Mouse (Mus musculus) common myeloid progenitor, adult 5-6 weeks (primary cell): Measurements from ENCODE around the gene Zfp663. TPM values are rescaled to one million over a fixed set of nuclear protein-coding genes. Genes with fewer than 3 reads are reported as not detected.

ENCODE experiments used
- ATAC-seq: replicated peaks from 2 replicates; pipeline ENCODE4 v1.8.0; 2016; ENCODE audit warnings: low read depth, mild to moderate bottlenecking, moderate TSS enrichment, inconsistent platforms; ENCODE audit not compliant: poor library complexity, severe bottlenecking
- total RNA-seq: library from RNA; stranded (forward); fragments of 200-1000, 187-1606 nt; gene quantifications from 2 replicates; pipeline ENCODE4 v1.2.3, GENCODE M21; 2017

Zfp663 gene
- total RNA-seq, 1 experiment from 2014 or later: not detected

DNA sequence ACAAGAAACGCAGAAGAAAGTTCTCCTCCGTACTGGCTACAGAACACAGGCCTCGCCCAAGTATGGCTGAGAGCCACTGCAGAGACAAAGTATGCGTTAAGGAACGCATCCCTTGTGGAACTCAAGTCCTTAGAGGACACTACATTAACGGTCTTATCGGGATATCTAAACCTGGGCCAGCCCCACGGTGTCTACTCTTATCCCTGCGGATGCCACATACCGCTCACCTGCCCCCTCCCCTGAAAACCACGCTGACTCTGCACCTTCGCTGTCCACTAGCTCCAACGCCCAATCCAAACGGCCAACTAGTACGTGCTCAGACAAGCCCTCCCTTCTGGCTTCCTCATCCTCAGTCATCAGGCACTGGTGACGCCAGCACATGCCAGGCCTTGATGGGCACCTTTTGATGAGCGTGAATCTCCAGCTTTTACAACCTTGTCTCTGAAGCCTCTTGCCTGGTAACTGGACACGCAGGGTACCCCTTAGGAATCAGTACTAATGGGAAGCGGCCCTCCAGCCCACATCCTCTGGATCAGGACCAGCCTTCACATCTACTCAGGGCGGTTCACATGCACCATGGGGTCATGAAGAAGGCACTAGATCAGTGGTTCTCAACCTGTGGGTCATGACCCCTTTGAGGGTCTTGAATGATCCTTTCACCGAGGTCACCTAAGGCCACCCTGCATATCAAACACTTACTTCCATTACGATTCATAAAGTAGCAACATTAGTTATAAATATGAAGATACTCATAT is 46.4 kb downstream of the Zfp663 start:
- no peak for ATAC-seq

DNA sequence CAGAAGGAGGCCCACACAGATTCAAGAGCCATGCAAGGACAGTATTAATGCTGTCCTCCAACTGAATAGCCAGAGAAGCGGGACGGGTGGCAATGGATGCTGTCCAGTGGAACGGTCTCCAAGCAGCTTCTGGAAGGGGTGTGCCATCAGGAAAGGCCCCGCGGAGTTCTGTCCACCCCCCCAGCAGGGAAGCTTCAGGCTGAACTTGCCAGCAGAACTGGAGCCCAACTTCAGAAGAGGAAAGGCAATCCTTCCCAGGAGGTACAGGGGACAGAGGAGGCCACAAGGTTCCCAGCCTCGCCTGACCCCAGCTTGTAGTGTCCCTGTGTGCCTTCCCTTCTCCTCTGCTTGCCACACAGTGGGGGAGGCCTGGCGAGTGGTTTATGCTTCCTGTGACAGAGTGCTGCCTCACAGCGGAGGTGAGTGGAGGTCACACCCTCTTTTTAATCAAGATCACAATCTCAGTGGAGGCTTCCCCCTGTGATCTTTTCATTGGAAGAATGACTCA is 47.1 kb downstream of the Zfp663 start:
- ATAC-seq: peak; percentile 26; the same call in 1 of the 2 replicates

DNA sequence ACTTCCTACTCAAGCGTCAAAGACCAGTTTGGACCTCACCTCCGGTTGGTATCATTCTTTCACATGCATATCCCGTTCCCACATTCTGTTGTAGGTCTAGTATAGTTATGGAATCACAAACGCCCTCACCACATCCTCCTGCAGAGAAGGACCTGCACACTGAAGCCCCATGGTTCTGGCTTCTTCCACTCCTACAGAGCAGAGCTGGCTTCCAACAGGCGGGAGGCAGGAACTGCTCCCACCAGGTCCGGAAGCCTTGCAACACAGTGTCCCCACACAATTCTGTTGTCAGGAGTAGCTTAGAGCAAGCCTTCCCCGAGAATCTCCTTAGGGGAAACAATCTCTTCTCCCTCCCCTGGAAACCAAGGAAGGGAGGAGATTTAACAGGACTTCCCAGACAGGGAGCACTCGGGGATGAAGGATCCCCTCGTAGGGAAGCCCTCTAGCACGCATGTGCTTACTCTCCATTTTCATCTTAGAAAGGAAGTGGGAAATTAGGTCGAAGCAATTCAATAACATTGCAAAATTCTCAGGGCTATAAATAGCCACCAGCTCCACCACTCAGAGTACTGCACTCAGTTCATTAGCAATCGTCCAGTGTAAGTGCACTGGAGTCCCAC is 47.9 kb downstream of the Zfp663 start:
- ATAC-seq: peak; percentile 48

DNA sequence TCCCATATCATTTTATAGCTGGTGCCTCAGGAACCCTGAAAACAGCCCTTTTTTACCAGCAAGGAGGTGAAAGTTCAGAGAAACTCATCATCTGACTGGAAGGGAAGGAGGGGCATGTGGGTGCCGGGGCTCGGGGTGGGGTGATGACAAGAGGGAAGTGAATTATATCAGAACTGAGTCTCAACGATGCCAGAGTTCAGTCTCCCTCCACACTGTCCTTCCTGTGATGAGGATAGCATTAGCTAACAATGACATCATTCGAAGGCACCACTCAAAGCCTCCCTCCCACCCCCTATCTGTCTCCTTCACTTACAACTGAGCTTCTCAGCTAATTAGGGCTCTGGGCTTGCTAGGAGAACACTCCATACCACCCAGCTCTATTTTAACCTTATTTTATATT is 49.0 kb downstream of the Zfp663 start:
- peak; percentile 24 for ATAC-seq

DNA sequence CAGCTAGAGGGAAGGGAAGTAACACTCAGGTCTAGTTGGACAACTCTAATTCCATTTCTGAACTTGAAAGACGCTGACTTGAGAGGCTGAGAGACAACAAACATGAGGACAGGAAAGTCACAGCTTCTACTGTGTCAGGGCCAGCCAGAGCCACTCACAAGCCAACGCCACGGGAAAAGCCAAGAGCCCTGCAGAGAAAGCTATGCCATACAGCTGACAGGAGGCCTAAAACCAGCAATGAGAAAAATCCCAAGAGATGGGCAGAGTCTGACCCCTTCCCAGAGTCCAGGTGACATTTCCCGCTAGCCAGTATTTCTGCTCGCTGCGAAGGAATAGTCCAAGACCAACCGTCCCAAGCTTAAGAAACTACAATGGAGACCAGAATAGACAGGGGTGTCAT is 49.6 kb downstream of the Zfp663 start:
- ATAC-seq: no peak

DNA sequence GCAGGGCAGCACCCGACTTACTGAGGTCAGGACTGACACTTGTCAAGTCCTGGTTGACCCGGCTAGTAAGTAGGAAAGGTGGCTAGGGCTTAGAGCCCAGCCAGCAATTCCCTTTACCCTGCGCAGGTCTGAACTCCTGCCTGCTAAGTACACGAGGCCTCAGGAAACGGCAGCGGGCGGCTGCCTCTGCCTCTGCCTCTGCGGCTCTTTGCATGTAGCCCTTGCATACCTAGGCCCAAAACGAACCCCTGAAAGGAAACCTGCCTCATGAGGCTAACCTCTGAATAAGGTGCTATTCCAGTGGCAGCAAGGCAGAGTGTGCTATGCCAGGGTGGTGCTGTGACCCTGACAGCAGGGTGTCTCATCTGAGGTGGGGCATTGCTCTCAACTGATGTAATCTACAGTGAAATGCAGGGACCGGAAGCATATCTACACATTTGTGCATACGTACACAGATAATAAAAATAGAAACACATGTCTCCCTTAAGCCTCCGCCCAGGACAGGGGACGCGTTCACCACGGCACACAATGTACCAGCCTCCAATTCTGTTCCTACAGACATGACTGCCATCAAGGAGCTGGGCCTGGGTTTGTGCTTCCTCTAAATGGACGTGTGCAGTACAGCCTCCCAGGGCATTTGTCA is 50.8 kb downstream of the Zfp663 start:
- no peak for ATAC-seq

DNA sequence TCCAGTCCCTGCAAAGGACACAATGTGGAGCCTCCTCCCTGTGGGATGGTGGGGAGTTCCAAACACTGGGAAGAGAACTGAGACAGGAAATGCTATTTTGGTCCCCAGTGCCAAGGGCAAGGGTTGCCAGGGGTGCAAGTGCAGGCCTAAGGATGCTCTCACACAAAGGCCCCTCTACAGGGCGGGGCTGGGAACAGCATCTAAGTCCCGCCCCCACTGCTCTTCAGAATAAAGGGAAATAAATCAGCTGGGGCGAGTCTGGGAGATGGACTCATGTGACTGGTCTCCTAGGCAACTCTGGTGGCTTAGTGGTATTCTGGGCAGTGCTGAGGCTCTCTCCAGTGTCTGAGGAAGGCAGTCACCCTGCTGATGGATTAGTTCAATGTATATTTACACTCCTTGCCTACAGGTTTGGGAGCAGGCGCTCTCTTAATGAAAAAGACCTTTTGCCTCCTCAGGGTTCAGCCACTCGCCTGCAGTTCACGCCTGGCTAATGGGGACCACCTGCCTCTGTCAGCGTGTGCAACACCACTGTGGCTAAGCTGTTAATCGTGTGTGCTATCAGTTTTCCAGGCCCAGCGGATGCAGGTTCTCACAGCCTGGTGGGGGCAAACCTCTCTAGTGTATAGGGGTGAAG is 51.6 kb downstream of the Zfp663 start:
- ATAC-seq: peak; percentile 45

DNA sequence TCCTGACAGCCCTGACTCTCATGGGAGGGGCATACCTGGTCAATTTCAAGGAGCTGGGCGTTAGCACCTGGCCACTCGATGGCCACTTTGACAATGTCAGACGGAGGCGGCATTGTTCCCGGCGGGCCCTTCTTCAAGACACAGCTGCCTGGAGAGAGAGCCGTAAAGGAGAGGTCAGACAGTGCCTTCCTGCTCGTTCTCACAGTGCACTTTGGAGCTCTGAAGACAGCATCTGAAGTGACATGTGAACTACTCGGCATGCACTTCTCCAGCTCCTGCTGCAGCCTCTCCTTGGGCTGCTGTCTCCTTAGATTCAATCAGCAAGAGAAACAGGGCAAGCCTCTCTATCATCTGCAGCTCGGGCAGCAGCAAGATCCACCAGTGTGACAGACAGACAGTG is 52.3 kb downstream of the Zfp663 start:
- ATAC-seq: no peak

DNA sequence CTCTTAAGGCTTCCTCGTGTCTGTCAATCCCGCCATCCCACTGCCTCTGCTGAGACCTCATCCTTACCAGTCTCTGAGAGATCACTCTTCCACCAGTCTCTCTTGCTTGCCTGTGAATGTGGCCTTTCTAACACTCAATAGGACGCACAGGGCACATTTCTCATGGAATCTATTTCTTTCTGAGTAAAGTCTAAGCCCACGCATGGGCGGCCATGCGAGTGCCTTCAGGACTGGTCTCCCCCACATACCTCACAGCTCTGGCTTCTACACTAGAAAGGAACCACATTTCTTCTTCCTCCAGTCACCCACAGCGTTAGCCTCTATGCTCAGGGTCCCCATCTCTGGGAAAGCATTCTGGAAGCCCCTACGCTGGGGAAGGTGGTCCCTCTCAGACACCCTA is 54.3 kb downstream of the Zfp663 start:
- ATAC-seq: no peak

DNA sequence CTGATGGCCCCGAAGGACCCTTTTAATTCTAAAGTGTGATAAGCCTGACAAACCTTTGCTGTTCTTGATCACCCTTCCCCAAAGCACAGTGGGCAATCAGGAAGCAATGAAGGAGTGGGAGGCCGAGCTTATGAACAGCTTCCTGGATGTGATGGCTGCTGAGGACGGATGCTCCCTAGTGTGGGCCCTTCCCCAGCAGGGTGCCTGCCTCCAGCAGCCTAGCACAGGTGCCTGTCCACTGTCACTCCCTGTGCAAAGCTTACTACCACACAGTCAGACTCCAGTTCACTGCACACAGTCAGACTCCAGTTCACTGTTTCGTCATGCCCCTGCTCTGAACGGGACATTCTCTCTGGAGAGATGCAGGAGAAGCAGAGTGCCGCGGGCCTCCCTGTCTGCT is 56.1 kb downstream of the Zfp663 start:
- no peak for ATAC-seq

DNA sequence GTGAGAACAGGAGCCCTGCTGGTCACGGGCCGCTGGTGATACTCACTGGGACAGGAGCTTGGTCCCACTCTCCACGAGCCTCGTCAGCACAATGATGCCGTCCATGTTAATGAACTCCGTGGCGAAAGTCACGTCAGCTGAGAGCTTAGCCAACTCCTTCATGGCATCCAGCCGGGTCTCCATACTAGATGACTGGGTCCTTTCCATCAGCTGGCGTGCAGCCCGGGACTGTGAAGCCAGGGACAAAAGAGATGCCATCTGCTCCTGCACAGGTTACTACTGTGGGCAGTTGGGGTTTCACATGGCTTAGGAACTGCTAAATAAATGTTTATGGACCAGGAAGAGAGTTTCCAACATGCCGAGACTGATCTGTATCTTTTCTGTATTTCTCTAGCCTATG is 57.0 kb downstream of the Zfp663 start:
- ATAC-seq: no peak

DNA sequence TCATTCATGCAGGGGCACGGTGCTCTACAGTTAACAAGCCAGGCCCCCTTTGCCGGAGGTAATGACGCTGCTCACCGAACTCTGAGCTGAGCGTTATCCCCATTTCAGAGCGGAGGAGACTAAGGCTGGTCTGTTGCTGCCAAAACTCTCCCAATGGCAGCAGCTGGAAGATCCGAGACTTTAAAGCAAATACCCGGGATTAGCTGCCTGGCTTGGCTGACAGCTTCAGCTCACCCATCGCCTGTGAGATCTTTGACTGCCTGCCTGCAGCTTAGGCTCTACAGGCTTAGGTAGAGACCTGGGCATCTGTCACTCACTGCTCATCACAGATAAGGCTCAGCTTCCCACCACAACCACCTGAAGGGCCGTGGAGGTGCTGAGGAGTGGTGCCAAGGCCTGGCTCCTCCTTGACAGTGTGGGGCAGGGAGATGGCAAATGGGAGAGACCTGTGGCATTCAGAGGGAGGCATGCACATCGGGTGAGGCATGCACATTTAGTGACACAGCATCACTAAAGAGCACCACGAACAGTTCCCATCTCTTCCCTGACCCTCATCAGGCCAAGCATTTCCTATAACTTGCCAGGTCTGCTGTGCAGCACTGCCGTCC is 57.6 kb downstream of the Zfp663 start:
- ATAC-seq: no peak

DNA sequence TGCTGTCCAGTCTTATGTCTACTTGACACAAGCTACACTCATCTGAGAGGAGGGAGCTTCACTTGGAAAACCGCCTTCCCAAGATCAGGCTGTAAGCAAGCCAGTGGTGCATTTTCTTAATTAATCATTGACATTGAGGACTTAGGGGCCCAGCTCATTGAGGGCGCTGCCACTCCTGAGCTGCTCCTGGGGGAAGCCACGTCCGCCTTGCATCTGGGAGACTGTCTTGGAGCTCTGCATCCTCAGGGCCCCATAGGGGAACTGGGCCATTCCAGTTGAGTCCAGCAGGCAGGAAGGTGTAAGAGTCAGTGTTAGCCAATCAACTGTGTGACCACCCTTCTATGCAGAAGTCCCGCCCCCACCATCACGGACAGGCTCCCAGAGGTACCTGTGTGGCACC is 60.7 kb downstream of the Zfp663 start:
- ATAC-seq: no peak

DNA sequence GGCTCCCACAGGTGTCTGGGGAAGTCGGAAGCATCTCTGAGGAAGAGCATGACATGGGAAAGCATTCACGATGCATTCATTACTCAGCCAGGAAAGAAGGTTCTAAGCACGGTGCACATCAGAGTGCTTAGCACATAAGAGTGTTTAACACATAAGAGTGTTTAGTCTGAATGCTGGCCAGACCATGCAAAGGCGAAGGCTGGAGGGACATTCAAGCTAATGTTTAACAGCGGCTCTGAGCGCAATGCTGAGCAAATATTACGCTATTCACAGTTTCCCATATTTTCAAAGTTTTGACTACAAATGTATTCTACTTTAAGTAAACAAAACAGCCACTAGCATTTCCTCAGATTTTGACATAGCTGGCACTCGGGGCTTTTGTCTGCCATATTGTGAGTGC is 63.1 kb downstream of the Zfp663 start:
- no peak for ATAC-seq

DNA sequence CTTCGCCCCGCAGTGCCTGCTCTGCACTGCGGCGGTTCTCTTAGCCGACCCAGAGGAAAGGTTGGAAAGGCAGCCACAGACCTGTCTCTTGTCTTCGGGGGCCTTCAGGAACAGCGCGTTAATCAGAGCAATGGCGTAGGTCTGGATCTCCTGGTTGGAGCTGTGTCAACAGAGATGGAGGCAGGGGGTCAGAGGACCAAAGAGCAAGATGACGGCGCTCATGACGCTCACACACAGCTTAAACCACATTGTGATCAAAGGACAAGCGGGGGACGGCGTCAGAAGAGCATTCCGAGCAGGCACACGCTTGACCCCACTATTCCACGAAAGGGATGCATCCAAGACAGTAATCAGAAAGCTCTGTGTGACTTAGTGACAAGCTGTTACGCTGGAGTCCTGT is 63.7 kb downstream of the Zfp663 start:
- ATAC-seq: no peak

DNA sequence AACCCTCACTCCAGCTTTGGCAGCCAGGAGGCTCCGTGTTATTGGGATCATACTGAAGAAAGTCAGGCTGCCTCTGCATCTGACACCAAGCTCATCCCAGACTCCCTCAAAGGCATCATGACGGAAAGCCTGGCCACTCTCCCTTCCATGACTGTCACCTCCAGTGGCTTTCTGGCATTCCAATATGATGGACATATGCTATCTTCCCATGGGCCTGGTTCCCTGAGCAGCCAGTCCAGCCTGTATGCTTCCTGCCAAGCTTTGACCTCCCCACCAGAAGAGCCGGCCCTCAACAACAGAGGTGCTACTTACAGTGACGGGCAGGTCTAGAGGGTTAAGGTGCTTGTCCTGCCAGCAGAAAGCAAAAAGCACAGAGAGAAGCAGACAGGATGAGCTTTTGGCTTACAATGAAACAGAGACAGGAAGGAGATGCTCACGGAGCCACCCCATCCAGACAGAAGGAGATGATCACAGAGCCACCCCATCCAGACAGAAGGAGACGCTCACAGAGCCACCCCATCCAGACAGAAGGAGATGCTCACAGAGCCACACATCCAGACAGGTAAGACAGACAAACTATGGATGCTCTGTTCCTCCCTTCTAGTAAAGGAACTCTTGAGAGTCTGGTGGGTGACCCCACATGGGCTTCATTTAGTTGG is 65.0 kb downstream of the Zfp663 start:
- ATAC-seq: no peak

DNA sequence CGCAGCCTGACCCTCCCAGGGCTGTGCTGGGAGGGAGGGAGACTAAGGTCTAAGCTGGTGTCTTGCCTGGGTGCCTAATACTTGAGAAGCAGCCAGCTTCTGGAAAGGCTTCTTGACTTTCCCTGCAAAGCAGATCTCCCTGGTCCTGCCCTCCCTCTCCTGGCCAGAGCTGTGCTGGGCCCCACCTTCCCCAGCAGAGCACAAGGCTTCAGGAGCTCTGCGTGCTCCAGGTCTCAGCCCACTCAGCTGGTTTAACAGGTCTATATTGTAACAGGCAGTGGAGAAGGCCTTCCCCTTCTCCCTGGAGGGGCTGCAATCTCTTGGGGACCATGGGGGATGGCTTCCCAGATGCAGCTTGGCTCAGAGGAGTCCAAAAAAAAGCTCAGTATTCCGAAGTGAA is 67.1 kb downstream of the Zfp663 start:
- ATAC-seq: no peak
